Mouse (Mus musculus) kidney, adult 2 months (tissue): Measurements from ENCODE around the gene Tomm22.

Experiments used
- CTCF ChIP-seq: fragments of 200-500 bp; conservative IDR thresholded peaks from 2 replicates; pipeline ENCODE4 v1.5.1; 2011; ENCODE audit warnings: low read depth, mild to moderate bottlenecking, control low read depth, low read length, moderate library complexity, mixed read lengths; ENCODE audit not compliant: insufficient read depth, insufficient read length
- POLR2A ChIP-seq: fragments of 200-500 bp; IDR thresholded peaks from one replicate; pipeline ENCODE4 v1.6.1; 2011; ENCODE audit warnings: low read depth, low read length, control low read depth

GRCm38 (mm10) chr15:79695516-79695915, 24.9 kb downstream of the Tomm22 start:
- TF ChIP-seq CTCF (no peak), POLR2A (no peak)
